Mouse (Mus musculus): ENCODE results near the gene Bak1. TPM values are rescaled to one million over a fixed set of nuclear protein-coding genes. Genes with fewer than 3 reads are reported as not detected.

Bak1 gene
- polyA plus RNA-seq, 1 experiment from 2014 or later: 3.6 TPM

DNA sequence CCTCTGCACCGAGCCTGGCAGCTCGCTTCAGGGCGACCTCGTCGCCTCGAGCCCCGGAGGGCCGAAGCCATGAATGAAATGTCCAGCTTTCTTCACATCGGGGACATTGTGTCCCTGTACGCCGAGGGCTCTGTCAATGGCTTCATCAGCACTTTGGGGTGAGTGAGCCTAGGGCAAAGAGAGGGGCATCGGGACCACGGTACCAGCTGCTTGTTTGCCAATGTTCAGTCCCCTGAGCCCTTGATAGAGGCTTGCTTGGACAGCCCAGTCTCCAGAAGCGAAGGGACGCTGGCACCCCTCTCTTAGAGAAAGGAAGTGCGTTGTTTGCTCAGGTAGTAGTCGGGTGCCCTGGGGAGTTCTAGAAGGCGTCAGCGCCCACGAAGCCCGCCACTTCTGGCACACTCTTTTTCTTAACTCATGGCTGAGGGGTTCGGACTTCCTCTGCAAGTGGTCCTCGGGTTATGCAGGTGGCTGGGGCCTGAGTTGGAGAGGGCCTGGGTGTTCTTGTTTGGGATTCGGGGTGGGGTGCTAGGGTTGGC lies 28.8 kb upstream of the Bak1 start:
- H3K27me3 ChIP-seq (ENCODE audit: control insufficient read depth, insufficient read depth, low read length): no peaks in the 10 kb centered on the region
- H3K9me3 ChIP-seq (ENCODE audit: control insufficient read depth, low read length): no peaks in the 10 kb centered on the region
- H3K36me3 ChIP-seq (ENCODE audit: control insufficient read depth, insufficient read depth, low read length): no peaks in the 10 kb centered on the region
- DNase-seq (ENCODE audit: low spot score): peak; percentile 64
- H3K9ac ChIP-seq (ENCODE audit: low read length): peak overlapping the region; percentile 73
- H3K4me1 ChIP-seq (replicated peaks; ENCODE audit: control insufficient read depth, insufficient read depth): no peaks in the 10 kb centered on the region
- ATAC-seq (ENCODE audit: low FRiP score, low TSS enrichment): peak; percentile 13; the same call in 1 of the 2 replicates
- H3K4me3 ChIP-seq (ENCODE audit: low read depth, low read length): peak overlapping the region; percentile 64
- TF ChIP-seq CTCF (IDR thresholded peaks at IDR 0.05; ENCODE audit: low read depth) (no peak), EP300 (optimal IDR thresholded peaks at IDR 0.05) (no peak)
- peak overlapping the region; percentile 89 for H3K27ac ChIP-seq (replicated peaks)
- peak overlapping the region; percentile 88 for H3K4me2 ChIP-seq (replicated peaks; ENCODE audit: low read depth)
- 5% methylated on average over 24 of the region's 24 CpGs for WGBS

GRCm38 (mm10) chr17:27056812-27057516 lies 28.2 kb upstream of the Bak1 start, which contains the start of gene Itpr3:
Gene Itpr3, plus strand, starts transcription at chr17:27057304.
- peak; percentile 92 for DNase-seq (ENCODE audit: low spot score)
- peak within 1 kb of the TSS; percentile 73 for H3K9ac ChIP-seq (ENCODE audit: low read length)
- peak within 1 kb of the TSS; percentile 88 for H3K4me2 ChIP-seq (replicated peaks; ENCODE audit: low read depth)
- under 1% methylated on average over 61 of the region's 66 CpGs for WGBS
- no peaks in the 10 kb centered on the region for H3K4me1 ChIP-seq (replicated peaks; ENCODE audit: control insufficient read depth, insufficient read depth)
- no peaks in the 10 kb centered on the region for H3K9me3 ChIP-seq (ENCODE audit: control insufficient read depth, low read length)
- peak; percentile 82 for ATAC-seq (ENCODE audit: low FRiP score, low TSS enrichment)
- H3K27ac ChIP-seq (replicated peaks): peak within 1 kb of the TSS; percentile 89
- H3K4me3 ChIP-seq (ENCODE audit: low read depth, low read length): peak within 1 kb of the TSS; percentile 64
- no peaks in the 10 kb centered on the region for H3K27me3 ChIP-seq (ENCODE audit: control insufficient read depth, insufficient read depth, low read length)
- H3K36me3 ChIP-seq (ENCODE audit: control insufficient read depth, insufficient read depth, low read length): no peaks in the 10 kb centered on the region
- TF ChIP-seq CTCF (IDR thresholded peaks at IDR 0.05; ENCODE audit: low read depth) (no peak), EP300 (optimal IDR thresholded peaks at IDR 0.05) (no peak)

- Histone ChIP-seq H3K4me1 (replicated peaks; ENCODE audit: control insufficient read depth, insufficient read depth) (0 out of 2 replicates have a peak, but pooled peaks cover 2% of the 10 kb centered on the region), H3K4me2 (replicated peaks; ENCODE audit: low read depth) (peak overlapping the region; percentile 88), H3K9me3 (ENCODE audit: control insufficient read depth, low read length) (no peaks in the 10 kb centered on the region), H3K36me3 (ENCODE audit: control insufficient read depth, insufficient read depth, low read length) (no peaks in the 10 kb centered on the region), H3K9ac (ENCODE audit: low read length) (peak overlapping the region; percentile 73), H3K27ac (replicated peaks) (peak overlapping the region; percentile 89), H3K4me3 (ENCODE audit: low read depth, low read length) (peak overlapping the region; percentile 64), H3K27me3 (ENCODE audit: control insufficient read depth, insufficient read depth, low read length) (no peaks in the 10 kb centered on the region)
- WGBS: under 1% methylated on average over 13 of the region's 13 CpGs
- ATAC-seq (ENCODE audit: low FRiP score, low TSS enrichment) (peak; percentile 46), DNase-seq (ENCODE audit: low spot score) (peak; percentile 92)
- no peak for TF ChIP-seq EP300 (optimal IDR thresholded peaks at IDR 0.05)
- no peak for TF ChIP-seq CTCF (IDR thresholded peaks at IDR 0.05; ENCODE audit: low read depth)
Observed at GRCm38 (mm10) chr17:27056170-27056569, 27.4 kb upstream of the Bak1 start.

GRCm38 (mm10) chr17:27051514-27051913 lies 22.7 kb upstream of the Bak1 start:
- DNase-seq (ENCODE audit: low spot score) (peak; percentile 91), ATAC-seq (ENCODE audit: low FRiP score, low TSS enrichment) (peak; percentile 55)
- Histone ChIP-seq H3K27me3 (ENCODE audit: control insufficient read depth, insufficient read depth, low read length) (no peaks in the 10 kb centered on the region), H3K4me1 (replicated peaks; ENCODE audit: control insufficient read depth, insufficient read depth) (peaks cover 6% of the 10 kb centered on the region; the same call in 1 of the 2 replicates), H3K9me3 (ENCODE audit: control insufficient read depth, low read length) (no peaks in the 10 kb centered on the region), H3K36me3 (ENCODE audit: control insufficient read depth, insufficient read depth, low read length) (no peaks in the 10 kb centered on the region), H3K4me3 (ENCODE audit: low read depth, low read length) (no peak overlapping the region; the same call in 1 of the 2 replicates), H3K4me2 (replicated peaks; ENCODE audit: low read depth) (peak overlapping the region; percentile 38), H3K27ac (replicated peaks) (peak overlapping the region; percentile 75), H3K9ac (ENCODE audit: low read length) (peak overlapping the region; percentile 27; the same call in 1 of the 2 replicates)
- TF ChIP-seq EP300 (optimal IDR thresholded peaks at IDR 0.05): no peak
- TF ChIP-seq CTCF (IDR thresholded peaks at IDR 0.05; ENCODE audit: low read depth): no peak
- WGBS: 42% methylated on average over 7 of the region's 11 CpGs

- 60% methylated on average over 5 of the region's 5 CpGs for WGBS
- Histone ChIP-seq H3K9me3 (ENCODE audit: control insufficient read depth, low read length) (no peaks in the 10 kb centered on the region), H3K27me3 (ENCODE audit: control insufficient read depth, insufficient read depth, low read length) (no peaks in the 10 kb centered on the region), H3K36me3 (ENCODE audit: control insufficient read depth, insufficient read depth, low read length) (no peaks in the 10 kb centered on the region), H3K4me2 (replicated peaks; ENCODE audit: low read depth) (0 out of 2 replicates have a peak overlapping the region, but pooled peaks have one; percentile 5), H3K4me3 (ENCODE audit: low read depth, low read length) (no peak overlapping the region), H3K4me1 (replicated peaks; ENCODE audit: control insufficient read depth, insufficient read depth) (peaks cover 6% of the 10 kb centered on the region; the same call in 1 of the 2 replicates), H3K9ac (ENCODE audit: low read length) (0 out of 2 replicates have a peak overlapping the region, but pooled peaks have one; percentile 27), H3K27ac (replicated peaks) (peak overlapping the region; percentile 75)
- no peak for ATAC-seq (ENCODE audit: low FRiP score, low TSS enrichment)
- TF ChIP-seq EP300 (optimal IDR thresholded peaks at IDR 0.05) (no peak), CTCF (IDR thresholded peaks at IDR 0.05; ENCODE audit: low read depth) (no peak)
- peak; percentile 29 for DNase-seq (ENCODE audit: low spot score)
Observed at GRCm38 (mm10) chr17:27050853-27051252, 22.0 kb upstream of the Bak1 start.
